Mouse (Mus musculus): Measurements from ENCODE around the gene C2cd4d. TPM values are rescaled to one million over a fixed set of nuclear protein-coding genes. Genes with fewer than 3 reads are reported as not detected.

C2cd4d gene
- total RNA-seq, 4 experiments from 2014 or later, result 0.34 to 0.58 (median 0.56) TPM; not detected in 1

DNA sequence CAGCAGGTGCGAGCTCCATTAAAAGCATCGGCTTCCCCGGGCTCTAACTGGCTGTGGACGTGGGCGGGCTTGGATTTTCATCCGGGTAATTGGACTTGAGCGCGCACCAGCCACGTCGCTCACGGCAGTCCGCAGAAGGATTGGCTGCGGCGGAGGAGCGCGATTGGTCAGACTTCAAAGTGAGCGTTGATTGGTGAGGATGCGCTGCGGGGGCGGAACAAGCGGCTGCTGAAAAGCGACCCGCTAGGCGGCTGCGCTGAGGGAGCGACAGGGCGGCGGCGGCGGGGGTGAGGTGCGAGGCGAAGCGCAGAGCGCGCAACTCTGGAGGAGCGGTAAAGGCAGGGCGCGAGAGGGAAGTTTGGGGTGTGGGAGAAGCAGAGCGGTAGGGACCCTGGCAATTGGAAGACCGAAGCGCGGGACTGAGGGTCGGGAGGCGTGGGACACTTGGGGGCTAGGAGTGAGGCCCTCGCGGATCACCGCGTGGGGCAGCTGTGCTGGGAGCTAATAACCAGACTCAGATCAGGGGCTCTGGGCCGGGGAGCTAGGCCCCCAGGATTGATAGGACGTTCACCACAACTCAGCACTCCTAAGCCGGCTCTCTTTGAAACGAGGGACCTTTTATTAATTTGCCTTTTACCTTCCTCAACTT, 50.9 kb downstream of the C2cd4d start, which contains the start of gene Tdrkh:
Tdrkh (plus strand) TSS at position 243 of the 649 bp plus-strand sequence.
- peak; percentile 98 to 99 for DNase-seq (ENCODE audit: low spot score in 2 of 2)

Other genes with a start within 250 kb of the C2cd4d start
- under 1 TPM in 1 of 4 experiments, not detected in 3; 0.16 TPM for gene Gm10696, start 184.2 kb upstream of the C2cd4d start, total RNA-seq (2022)
- not detected for gene Gm5286, start 165.7 kb upstream of the C2cd4d start, total RNA-seq (2022)
- not detected for gene Gm4778, start 98.4 kb upstream of the C2cd4d start, total RNA-seq (2022)
- gene Them4, start 52.3 kb upstream of the C2cd4d start, total RNA-seq (2022), result 10 to 100 TPM; 23.8 to 30.2 (median 25.9) TPM
- not detected for gene Them5, start 20.3 kb upstream of the C2cd4d start, total RNA-seq (2022)
- 1 to 10 TPM; 1.2 to 2.8 (median 2.1) TPM for gene Rorc, start 10.4 kb downstream of the C2cd4d start, total RNA-seq (2022)
- gene Lingo4, start 36.1 kb downstream of the C2cd4d start, total RNA-seq (2022), result 1 to 10 TPM in 2 of 4 experiments, under 1 TPM in 2; 0.64 to 1.1 (median 1.0) TPM
- gene Tdrkh, start 50.8 kb downstream of the C2cd4d start, total RNA-seq (2022), result 10 to 100 TPM; 40.9 to 46.6 (median 46.0) TPM
- gene Mrpl9, start 80.9 kb downstream of the C2cd4d start, total RNA-seq (2022), result 10 to 100 TPM; 34.8 to 42.3 (median 40.2) TPM
- under 1 TPM in 1 of 4 experiments, not detected in 3; 0.52 TPM for gene Oaz3, start 81.5 kb downstream of the C2cd4d start, total RNA-seq (2022)
- gene Celf3, start 115.9 kb downstream of the C2cd4d start, total RNA-seq (2022), result 100 to 1,000 TPM; 153 to 187 (median 176) TPM
- 1 to 10 TPM; 4.9 to 6.9 (median 6.0) TPM for gene Riiad1, start 117.9 kb downstream of the C2cd4d start, total RNA-seq (2022)
- 100 to 1,000 TPM in 2 of 4 experiments, 10 to 100 TPM in 2; 93.8 to 123 (median 108) TPM for gene Snx27, start 220.3 kb downstream of the C2cd4d start, total RNA-seq (2022)

All from layer of hippocampus, adult 8-10 months (tissue).